Mouse (Mus musculus) bone marrow, adult 2 months (tissue): Measurements from ENCODE around the gene Stx6.

Experiments used
- CTCF ChIP-seq: fragments of 200-500 bp; IDR thresholded peaks from 2 replicates; pipeline ENCODE4 v1.5.1; 2011; ENCODE audit warnings: low read length, control low read depth; ENCODE audit not compliant: control insufficient read depth, insufficient read depth
- POLR2A ChIP-seq: fragments of 200-500 bp; IDR thresholded peaks from 2 replicates; pipeline ENCODE4 v1.6.1; 2011; ENCODE audit warnings: low read depth, mild to moderate bottlenecking, control low read depth, low read length, borderline replicate concordance; ENCODE audit not compliant: control insufficient read depth

DNA sequence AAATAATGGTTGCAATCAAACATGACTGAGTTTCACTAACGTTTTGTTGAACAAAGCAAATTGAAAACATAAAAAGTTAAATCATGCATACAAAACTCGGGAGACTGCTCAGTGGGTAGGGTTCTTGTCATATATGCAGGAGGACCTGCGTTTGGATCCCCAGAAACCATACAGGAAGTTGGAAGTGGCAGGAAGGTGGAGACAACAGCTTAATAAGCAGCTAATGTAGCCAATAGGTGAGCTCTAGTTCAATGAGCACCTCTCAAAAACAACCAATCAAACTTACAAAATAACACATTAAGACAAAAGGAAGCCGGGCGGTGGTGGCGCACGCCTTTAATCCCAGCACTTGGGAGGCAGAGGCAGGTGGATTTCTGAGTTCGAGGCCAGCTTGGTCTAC, 95.8 kb downstream of the Stx6 start:
- TF ChIP-seq POLR2A = no peak
- TF ChIP-seq CTCF = no peak
